ENCODE assay signal across 18 mouse cellular contexts in genomic region chr14:55555788-55556187, GRCm38 (mm10). TPM values are rescaled to one million over a fixed set of nuclear protein-coding genes. Genes with fewer than 3 reads are reported as not detected.
"Had no signal": no experiment of that assay in that cellular context is flagged by ENCODE, and none has a peak within 500 bp of the region (broad histone marks: within the 10 kb centered on the region; RNA-seq: fewer than 3 reads in every experiment).

No protein-coding gene starts in this region.

- H3K4me3 ChIP-seq: neural tube, embryonic 13.5 days; neural tube, embryonic 15.5 days; stomach, embryonic 15.5 days had no signal

- DNase-seq: retina, postnatal 1 day; right cerebral cortex, adult 18-20 months; right cerebral cortex, postnatal 14 days; right cerebral cortex, postnatal 25 days; right cerebral cortex, postnatal 4 days; spleen, adult 18-20 months; thymus, adult 18-20 months; thymus, adult 2 months; thymus, postnatal 14 days; thymus, postnatal 25 days; thymus, postnatal 36 days; thymus, postnatal 4 days had no signal

- H3K9me3 ChIP-seq: neural tube, embryonic 13.5 days; neural tube, embryonic 15.5 days; stomach, embryonic 15.5 days had no signal

- H3K4me2 ChIP-seq: neural tube, embryonic 13.5 days; neural tube, embryonic 15.5 days; stomach, embryonic 15.5 days had no signal

- H3K36me3 ChIP-seq: neural tube, embryonic 13.5 days; neural tube, embryonic 15.5 days; stomach, embryonic 15.5 days had no signal

- H3K27me3 ChIP-seq: neural tube, embryonic 13.5 days; neural tube, embryonic 15.5 days; stomach, embryonic 15.5 days had no signal

- H3K27ac ChIP-seq: neural tube, embryonic 13.5 days; neural tube, embryonic 15.5 days; stomach, embryonic 15.5 days; stomach, postnatal 0 days had no signal

- H3K9ac ChIP-seq: neural tube, embryonic 13.5 days; neural tube, embryonic 15.5 days; stomach, embryonic 15.5 days had no signal

RNA-seq across cellular contexts. Expression of gene A730061H03Rik, which starts 4.4 kb away (rescaled TPM):
- polyA plus RNA-seq: small intestine, adult 2 months had no signal

RNA-seq across cellular contexts. Expression of gene Fitm1, which starts 19.6 kb away (rescaled TPM):
- total RNA-seq: neutrophil, adult 5-6 weeks had no signal
